Mouse (Mus musculus): ENCODE measurements around the gene Rab3gap1.

Rab3gap1 gene

GRCm38 (mm10) chr1:127868300-127869261 lies at the start of gene Rab3gap1:
TSS of gene Rab3gap1 (plus strand) at chr1:127868773.
- peak; percentile 93 for DNase-seq (ENCODE audit: low spot score)

- no peak for DNase-seq (ENCODE audit: low spot score)
Observed at GRCm38 (mm10) chr1:127827325-127827724, 41.2 kb upstream of the Rab3gap1 start.

DNA sequence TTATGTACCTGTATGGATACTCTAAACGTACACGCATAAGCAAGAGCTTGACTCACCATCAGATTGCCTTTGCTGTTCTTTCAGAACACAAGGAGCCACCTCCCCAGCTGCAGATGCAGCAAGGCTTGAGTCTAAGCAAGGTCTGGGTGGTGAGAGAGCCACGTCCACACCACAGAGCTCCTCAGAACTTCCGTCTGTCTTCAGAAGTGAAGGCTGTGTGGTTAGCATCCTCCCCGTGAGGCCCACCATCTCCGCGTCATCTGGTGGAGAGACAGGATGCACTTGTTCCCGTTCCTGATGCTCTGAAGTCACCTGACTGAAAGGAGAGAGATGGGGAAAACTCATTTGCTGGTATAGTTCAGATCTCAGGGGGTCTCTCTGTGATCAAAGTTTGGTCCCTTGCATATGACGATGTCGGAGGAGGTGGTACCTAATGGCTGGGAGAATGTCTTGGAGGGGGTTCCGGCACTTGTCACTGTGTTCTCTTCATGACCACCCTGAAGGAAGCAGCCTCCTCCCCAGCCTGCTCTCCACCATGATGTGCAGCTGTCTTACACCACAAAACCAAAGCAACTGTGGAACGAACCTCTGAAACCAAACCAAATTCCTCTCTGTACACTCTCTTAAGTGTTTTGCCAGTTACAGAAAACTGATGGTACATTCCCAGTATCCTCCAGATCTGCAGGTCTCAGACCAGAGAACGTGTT lies 38.2 kb upstream of the Rab3gap1 start:
- no peak for DNase-seq (ENCODE audit: low spot score)

- peak; percentile 46 for DNase-seq (ENCODE audit: low spot score)
Observed at GRCm38 (mm10) chr1:127833714-127834113, 34.9 kb upstream of the Rab3gap1 start.

DNA sequence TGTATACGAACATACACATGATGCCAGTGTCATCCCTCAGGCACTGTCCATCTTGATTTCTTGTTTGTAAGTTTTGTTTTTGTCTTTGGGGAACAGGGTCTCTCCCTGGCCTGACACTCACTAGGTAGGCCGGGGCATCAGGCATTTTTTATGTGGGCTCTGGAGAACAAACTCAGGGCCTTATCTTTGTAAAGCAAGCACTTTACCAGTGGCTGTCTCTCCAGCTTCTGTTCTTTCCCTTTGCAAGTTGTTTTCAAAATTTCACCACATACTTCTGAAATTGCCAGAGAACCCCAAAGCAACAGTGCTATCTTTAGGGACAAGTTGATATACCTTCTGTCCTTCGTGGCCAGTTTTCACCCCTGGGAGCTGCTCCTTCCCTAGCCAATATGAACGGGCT lies 34.4 kb upstream of the Rab3gap1 start:
- DNase-seq (ENCODE audit: low spot score), result no peak

DNA sequence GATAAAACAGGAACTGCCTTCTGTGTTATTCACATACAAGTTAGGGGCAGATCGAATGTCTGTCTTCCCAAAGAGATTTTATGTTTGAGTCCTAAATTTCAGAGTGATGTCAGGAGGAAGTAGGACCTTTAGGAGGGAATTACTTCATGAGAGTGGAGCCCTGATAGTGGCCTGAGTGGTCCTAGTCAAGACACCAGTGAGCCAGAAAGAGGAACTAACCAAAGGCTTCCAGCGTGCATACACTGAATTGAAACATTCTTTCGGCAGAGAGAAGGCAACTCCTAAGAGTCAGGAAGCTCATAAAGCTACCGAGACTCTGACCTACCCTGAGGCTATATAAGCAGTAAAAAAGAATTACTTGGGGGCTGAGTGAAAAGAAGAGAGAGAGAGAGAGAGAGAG lies 32.0 kb upstream of the Rab3gap1 start:
- no peak for DNase-seq (ENCODE audit: low spot score)

DNA sequence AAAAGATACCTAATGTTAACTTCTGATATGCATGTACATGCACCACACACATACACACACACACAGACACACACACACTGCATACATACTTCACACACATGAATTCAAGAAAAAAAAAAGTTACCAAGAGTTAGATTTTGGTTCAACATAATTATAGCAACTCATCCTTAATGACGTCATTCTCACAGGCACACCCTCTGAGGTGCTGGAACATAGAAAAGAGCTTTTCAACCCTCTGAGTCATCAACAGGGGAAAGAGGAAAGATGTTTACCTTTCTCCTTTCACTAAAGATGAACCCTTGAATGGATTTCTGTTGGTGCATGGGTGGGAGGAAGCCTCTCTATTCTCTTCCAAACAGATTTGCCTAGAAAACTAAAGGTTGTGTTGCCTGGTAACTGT lies 30.0 kb upstream of the Rab3gap1 start:
- no peak for DNase-seq (ENCODE audit: low spot score)

DNA sequence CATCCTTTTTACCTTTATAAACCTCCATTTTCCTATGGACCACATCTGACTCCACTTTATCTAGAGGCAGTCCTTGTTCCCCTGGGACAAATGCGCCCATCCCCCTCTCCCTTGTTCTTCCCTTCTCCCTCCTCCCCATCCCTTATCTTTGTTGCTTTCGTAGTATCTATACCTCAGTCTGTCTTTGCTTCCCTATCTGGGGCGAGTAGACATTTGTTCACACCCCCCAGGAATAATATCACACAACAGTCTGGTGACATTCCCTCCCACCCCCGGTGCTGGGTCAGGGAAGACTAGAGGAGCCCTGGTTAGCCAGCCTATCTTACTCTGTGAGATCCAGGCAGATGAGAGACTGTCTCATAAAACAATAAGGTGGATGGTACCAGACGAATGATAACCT lies 23.1 kb upstream of the Rab3gap1 start:
- no peak for DNase-seq (ENCODE audit: low spot score)

DNA sequence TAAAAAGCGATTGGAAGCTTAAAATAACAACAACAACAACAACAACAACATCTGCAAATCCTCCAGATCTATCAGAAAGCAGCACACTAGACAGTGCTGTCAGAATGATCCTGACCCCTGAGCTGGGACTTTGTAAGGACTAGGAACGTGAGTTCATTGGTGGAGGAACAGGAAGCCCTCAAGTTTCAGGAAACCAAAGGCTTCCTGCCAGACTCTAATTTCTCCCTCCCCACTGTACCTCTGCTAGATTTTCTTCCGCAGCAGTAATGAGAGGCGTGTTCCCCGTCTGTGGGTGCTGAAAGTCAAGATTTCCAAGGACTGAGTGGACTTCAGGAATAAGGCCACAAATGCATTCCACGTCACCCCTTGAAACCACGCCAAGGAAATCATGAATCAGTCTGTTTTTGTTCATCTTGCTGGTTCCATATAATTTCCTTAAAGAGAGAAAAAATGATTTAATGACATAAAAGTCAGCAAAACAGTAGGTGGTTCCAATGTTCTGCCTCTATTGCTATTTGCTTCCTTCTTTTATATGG lies 18.4 kb upstream of the Rab3gap1 start:
- no peak for DNase-seq (ENCODE audit: low spot score)

GRCm38 (mm10) chr1:127854486-127855222 lies 13.9 kb upstream of the Rab3gap1 start, which contains the start of gene Map3k19:
TSS of gene Map3k19 (minus strand) at chr1:127855031.
- DNase-seq (ENCODE audit: low spot score), result no peak

DNA sequence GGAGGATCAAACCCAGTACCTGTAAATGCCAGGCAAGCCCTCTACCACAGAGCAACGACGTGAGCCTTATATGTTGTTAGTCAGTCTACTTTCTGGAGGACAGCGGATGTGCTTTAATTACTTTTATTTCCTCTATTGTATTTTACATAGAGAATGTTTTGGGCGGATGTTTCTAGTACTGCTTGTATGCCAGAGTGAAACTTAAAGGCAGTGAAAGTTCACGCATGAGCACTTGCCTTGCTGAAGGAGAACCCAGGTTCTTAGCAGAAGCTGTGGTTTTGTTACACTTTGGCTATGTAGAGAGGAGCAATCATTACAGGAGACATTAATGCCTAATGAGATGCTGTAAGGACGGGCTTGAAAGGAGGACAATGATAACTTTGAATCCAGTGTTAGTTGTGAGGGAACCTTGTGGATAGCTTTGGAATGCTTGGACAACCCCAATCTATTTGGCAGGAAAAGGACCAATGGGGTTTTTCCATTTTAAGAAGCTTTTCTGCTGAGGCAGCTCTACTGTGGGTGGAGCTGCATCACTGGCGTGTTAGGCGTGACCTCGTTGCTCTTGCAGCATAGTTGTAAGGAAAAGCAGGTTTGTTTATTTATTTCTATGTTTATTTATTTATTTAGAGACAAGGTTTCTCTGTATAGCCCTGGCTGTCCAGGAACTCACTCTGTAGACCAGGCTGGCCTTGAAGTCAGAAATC lies 9.5 kb upstream of the Rab3gap1 start:
- no peak for DNase-seq (ENCODE audit: low spot score)

- no peak for DNase-seq (ENCODE audit: low spot score)
Observed at GRCm38 (mm10) chr1:127859799-127860400, 8.7 kb upstream of the Rab3gap1 start.

- DNase-seq (ENCODE audit: low spot score), result no peak
Observed at GRCm38 (mm10) chr1:127860492-127860891, 8.1 kb upstream of the Rab3gap1 start.

GRCm38 (mm10) chr1:127861900-127862299 lies 6.7 kb upstream of the Rab3gap1 start:
- no peak for DNase-seq (ENCODE audit: low spot score)

- DNase-seq (ENCODE audit: low spot score), result no peak
Observed at GRCm38 (mm10) chr1:127863806-127864205, 4.8 kb upstream of the Rab3gap1 start.

- no peak for DNase-seq (ENCODE audit: low spot score)
Observed at GRCm38 (mm10) chr1:127869276-127869675, 703 bp downstream of the Rab3gap1 start.

DNA sequence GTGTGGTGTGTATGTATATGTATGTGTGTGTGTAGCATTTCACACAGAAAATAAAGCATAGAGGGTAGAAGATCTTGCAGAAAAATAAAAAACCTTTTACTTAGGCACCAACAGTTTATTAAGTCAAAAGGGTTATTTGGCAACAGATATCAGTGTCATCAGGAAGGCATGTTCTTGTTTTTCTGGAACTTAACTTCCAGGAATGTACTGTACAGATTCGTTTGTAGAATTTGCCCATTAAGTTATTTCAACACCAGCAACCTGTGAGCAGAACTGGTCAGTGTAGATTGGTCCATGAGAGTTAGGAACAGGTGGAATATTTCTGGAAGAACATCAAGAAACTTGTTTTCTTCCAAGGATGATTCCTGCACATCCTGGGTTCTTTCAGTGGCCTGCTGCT lies 30.8 kb downstream of the Rab3gap1 start:
- DNase-seq (ENCODE audit: low spot score), result no peak

DNA sequence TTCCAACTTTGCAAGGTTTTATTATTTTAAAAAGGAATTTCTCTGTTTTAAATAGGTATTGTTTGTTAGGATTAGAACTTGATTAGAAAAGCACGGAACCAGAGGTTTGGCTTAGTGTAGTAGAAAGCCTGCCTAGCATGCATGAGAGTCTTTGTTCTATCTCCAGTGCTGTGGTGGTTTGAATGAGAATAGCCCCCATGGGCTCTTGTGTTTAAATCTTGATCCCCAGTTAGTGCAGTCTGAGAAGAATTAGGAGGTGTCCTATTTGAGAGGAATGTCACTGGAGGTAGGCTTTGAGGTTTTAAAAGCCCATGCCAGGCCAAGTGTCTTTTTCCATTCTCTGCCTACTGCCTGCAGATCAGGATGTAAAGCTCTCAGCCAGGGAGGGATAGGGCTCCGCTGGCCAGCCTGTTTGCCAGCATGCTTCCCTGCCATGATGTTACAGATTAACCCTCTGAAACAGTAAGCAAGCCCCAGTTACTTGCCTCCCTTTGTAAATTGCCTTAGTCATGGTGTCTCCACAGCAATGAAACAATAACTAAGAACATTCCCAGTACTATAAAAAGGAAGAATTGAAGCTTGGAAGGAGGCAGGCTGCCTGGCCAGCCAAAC lies 36.3 kb downstream of the Rab3gap1 start:
- DNase-seq (ENCODE audit: low spot score), result no peak

DNA sequence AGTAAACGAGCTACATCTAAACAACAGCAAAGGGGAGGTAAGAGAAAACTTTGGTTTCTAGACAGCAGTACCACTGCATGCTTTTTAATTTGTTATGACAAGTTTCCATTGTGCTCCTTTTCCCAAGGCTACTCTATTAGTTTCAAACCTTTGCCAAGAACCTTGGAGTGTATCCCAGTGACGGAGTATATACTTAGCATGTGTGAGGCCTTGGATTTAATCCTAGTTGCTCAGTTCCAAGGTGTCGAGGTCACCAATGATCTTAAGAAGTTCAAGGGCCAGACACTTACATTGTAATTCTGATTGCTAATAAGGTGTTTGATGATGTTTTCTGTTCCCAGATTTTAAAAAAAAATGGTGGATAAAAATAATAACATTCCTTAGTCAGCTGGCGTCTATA lies 44.5 kb downstream of the Rab3gap1 start:
- DNase-seq (ENCODE audit: low spot score), result no peak

- DNase-seq (ENCODE audit: low spot score), result no peak
Observed at GRCm38 (mm10) chr1:127915316-127915715, 46.7 kb downstream of the Rab3gap1 start.

DNA sequence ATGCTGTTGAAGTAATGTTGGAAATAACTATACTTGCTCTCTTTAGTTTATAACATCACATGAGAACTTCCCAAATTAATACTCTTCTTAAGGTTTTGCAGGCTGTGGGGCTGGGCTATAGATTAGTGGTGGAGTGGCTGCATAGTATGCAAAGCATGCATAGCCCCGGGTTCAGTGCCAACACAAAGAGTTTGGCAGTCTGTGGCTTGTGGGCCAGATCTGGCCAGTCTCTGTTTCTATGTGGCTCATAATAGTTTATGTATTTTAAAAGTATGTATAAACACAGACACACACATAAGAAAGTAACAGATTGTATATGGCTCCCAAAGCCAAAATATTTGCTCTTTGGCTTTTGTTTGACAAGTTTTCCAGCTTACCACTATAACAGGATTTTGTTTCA lies 47.2 kb downstream of the Rab3gap1 start:
- DNase-seq (ENCODE audit: low spot score), result no peak
